Comparison of ENCODE assay signal across 25 mouse cellular contexts in genomic region chr10:57597172-57597571, GRCm38 (mm10).
"Had no signal": no experiment of that assay in that cellular context is flagged by ENCODE, and none has a peak within 500 bp of the region (broad histone marks: within the 10 kb centered on the region; RNA-seq: fewer than 3 reads in every experiment).

No protein-coding gene starts in this region.

- H3K4me1 ChIP-seq: heart, embryonic 10.5 days; heart, embryonic 12.5 days; hindbrain, embryonic 10.5 days; hindbrain, embryonic 12.5 days; limb, embryonic 12.5 days; liver, embryonic 13.5 days had no signal

- ATAC-seq: forebrain, postnatal 0 days; hindbrain, embryonic 16.5 days; inflammation-experienced regulatory T-cells, adult 6 months had no signal

- H3K4me3 ChIP-seq: gastrocnemius, adult 2 months; heart, embryonic 10.5 days; heart, embryonic 12.5 days; hindbrain, embryonic 10.5 days; hindbrain, embryonic 12.5 days; layer of hippocampus, adult 2 months; left cerebral cortex, adult 2 months; limb, embryonic 12.5 days; liver, embryonic 13.5 days had no signal

- H3K9me3 ChIP-seq: heart, embryonic 10.5 days; heart, embryonic 12.5 days; hindbrain, embryonic 10.5 days; hindbrain, embryonic 12.5 days; limb, embryonic 12.5 days; liver, embryonic 13.5 days had no signal

- H3K4me2 ChIP-seq: heart, embryonic 12.5 days; hindbrain, embryonic 12.5 days; hindbrain, embryonic 14.5 days; limb, embryonic 12.5 days; liver, embryonic 11.5 days; liver, embryonic 13.5 days had no signal

- H3K27me3 ChIP-seq: heart, embryonic 12.5 days; hindbrain, embryonic 12.5 days; limb, embryonic 12.5 days; liver, embryonic 13.5 days had no signal

- H3K9ac ChIP-seq: forebrain, postnatal 0 days; heart, embryonic 12.5 days; hindbrain, embryonic 12.5 days; hindbrain, embryonic 14.5 days; limb, embryonic 12.5 days; liver, embryonic 13.5 days had no signal

- DNase-seq: forebrain, postnatal 0 days; gastrocnemius, adult 2 months; gastrocnemius, postnatal 10 days; gastrocnemius, postnatal 25 days; heart, adult 18-20 months; heart, postnatal 10 days; heart, postnatal 4 days; kidney, adult 18-20 months; kidney, adult 8-10 months; kidney, postnatal 10 days; kidney, postnatal 25 days; kidney, postnatal 4 days; liver; liver, embryonic 13.5 days had no signal

- H3K36me3 ChIP-seq: heart, embryonic 10.5 days; heart, embryonic 12.5 days; hindbrain, embryonic 10.5 days; hindbrain, embryonic 12.5 days; limb, embryonic 12.5 days; liver, embryonic 13.5 days had no signal

- H3K27ac ChIP-seq: gastrocnemius, adult 2 months; heart, embryonic 10.5 days; hindbrain, embryonic 10.5 days; hindbrain, embryonic 12.5 days; hindbrain, embryonic 14.5 days; layer of hippocampus, adult 2 months; left cerebral cortex, adult 2 months; limb, embryonic 12.5 days; liver, embryonic 13.5 days had no signal
